Mouse (Mus musculus): ENCODE results near the gene 4930568D16Rik. TPM values are rescaled to one million over a fixed set of nuclear protein-coding genes. Genes with fewer than 3 reads are reported as not detected.

The 4930568D16Rik gene
- polyA plus RNA-seq, 1 experiment from 2014 or later, result not detected

GRCm38 (mm10) chr2:35325930-35326329, 41.6 kb downstream of the 4930568D16Rik start:
- Histone ChIP-seq H3K9ac (ENCODE audit: low read depth, low read length) (no peak overlapping the region), H3K27me3 (ENCODE audit: control insufficient read depth, insufficient read depth, low read length) (no peaks in the 10 kb centered on the region), H3K27ac (ENCODE audit: low read depth, low read length) (no peak overlapping the region), H3K4me2 (replicated peaks; ENCODE audit: low read depth, low read length) (no peak overlapping the region), H3K36me3 (ENCODE audit: control insufficient read depth, insufficient read depth, low read length) (no peaks in the 10 kb centered on the region), H3K4me3 (ENCODE audit: low read depth, low read length) (no peak overlapping the region), H3K9me3 (ENCODE audit: control insufficient read depth, low read length) (no peaks in the 10 kb centered on the region), H3K4me1 (replicated peaks; ENCODE audit: control insufficient read depth, insufficient read depth, low read length) (no peaks in the 10 kb centered on the region)
- WGBS, result 77% methylated on average over 10 of the region's 10 CpGs
- no peak for DNase-seq (ENCODE audit: low spot score)
- no peak for ATAC-seq (ENCODE audit: low FRiP score)

GRCm38 (mm10) chr2:35322404-35323164, 44.9 kb downstream of the 4930568D16Rik start:
- Histone ChIP-seq H3K4me1 (replicated peaks; ENCODE audit: control insufficient read depth, insufficient read depth, low read length) (no peaks in the 10 kb centered on the region), H3K9ac (ENCODE audit: low read depth, low read length) (no peak overlapping the region), H3K27ac (ENCODE audit: low read depth, low read length) (no peak overlapping the region), H3K4me3 (ENCODE audit: low read depth, low read length) (no peak overlapping the region), H3K9me3 (ENCODE audit: control insufficient read depth, low read length) (no peaks in the 10 kb centered on the region), H3K36me3 (ENCODE audit: control insufficient read depth, insufficient read depth, low read length) (no peaks in the 10 kb centered on the region), H3K4me2 (replicated peaks; ENCODE audit: low read depth, low read length) (no peak overlapping the region), H3K27me3 (ENCODE audit: control insufficient read depth, insufficient read depth, low read length) (no peaks in the 10 kb centered on the region)
- DNase-seq (ENCODE audit: low spot score) (no peak), ATAC-seq (ENCODE audit: low FRiP score) (no peak)
- WGBS, result 83% methylated on average over 10 of the region's 10 CpGs

GRCm38 (mm10) chr2:35320399-35320798, 47.1 kb downstream of the 4930568D16Rik start:
- Histone ChIP-seq H3K9me3 (ENCODE audit: control insufficient read depth, low read length) (no peaks in the 10 kb centered on the region), H3K36me3 (ENCODE audit: control insufficient read depth, insufficient read depth, low read length) (no peaks in the 10 kb centered on the region), H3K27me3 (ENCODE audit: control insufficient read depth, insufficient read depth, low read length) (no peaks in the 10 kb centered on the region), H3K27ac (ENCODE audit: low read depth, low read length) (no peak overlapping the region), H3K9ac (ENCODE audit: low read depth, low read length) (no peak overlapping the region), H3K4me3 (ENCODE audit: low read depth, low read length) (no peak overlapping the region), H3K4me2 (replicated peaks; ENCODE audit: low read depth, low read length) (no peak overlapping the region), H3K4me1 (replicated peaks; ENCODE audit: control insufficient read depth, insufficient read depth, low read length) (no peaks in the 10 kb centered on the region)
- DNase-seq (ENCODE audit: low spot score), result no peak
- ATAC-seq (ENCODE audit: low FRiP score), result no peak
- WGBS, result 95% methylated on average over 15 of the region's 15 CpGs

GRCm38 (mm10) chr2:35318405-35318804, 49.1 kb downstream of the 4930568D16Rik start:
- no peak for ATAC-seq (ENCODE audit: low FRiP score)
- WGBS, result 89% methylated on average over 12 of the region's 12 CpGs

GRCm38 (mm10) chr2:35317604-35318003, 49.9 kb downstream of the 4930568D16Rik start:
- Histone ChIP-seq H3K4me1 (replicated peaks; ENCODE audit: control insufficient read depth, insufficient read depth, low read length) (no peaks in the 10 kb centered on the region; the same call in 1 of the 2 replicates), H3K9ac (ENCODE audit: low read depth, low read length) (no peak overlapping the region), H3K4me2 (replicated peaks; ENCODE audit: low read depth, low read length) (no peak overlapping the region), H3K27me3 (ENCODE audit: control insufficient read depth, insufficient read depth, low read length) (no peaks in the 10 kb centered on the region), H3K9me3 (ENCODE audit: control insufficient read depth, low read length) (no peaks in the 10 kb centered on the region), H3K27ac (ENCODE audit: low read depth, low read length) (no peak overlapping the region), H3K36me3 (ENCODE audit: control insufficient read depth, insufficient read depth, low read length) (no peaks in the 10 kb centered on the region), H3K4me3 (ENCODE audit: low read depth, low read length) (no peak overlapping the region)
- 88% methylated on average over 4 of the region's 4 CpGs for WGBS
- ATAC-seq (ENCODE audit: low FRiP score), result no peak
- no peak for DNase-seq (ENCODE audit: low spot score)

More at GRCm38 (mm10) chr2:35318405-35318804, 49.1 kb downstream of the 4930568D16Rik start:
- Histone ChIP-seq H3K4me1 (replicated peaks; ENCODE audit: control insufficient read depth, insufficient read depth, low read length) (no peaks in the 10 kb centered on the region; the same call in 1 of the 2 replicates), H3K36me3 (ENCODE audit: control insufficient read depth, insufficient read depth, low read length) (no peaks in the 10 kb centered on the region), H3K9me3 (ENCODE audit: control insufficient read depth, low read length) (no peaks in the 10 kb centered on the region), H3K27me3 (ENCODE audit: control insufficient read depth, insufficient read depth, low read length) (no peaks in the 10 kb centered on the region), H3K27ac (ENCODE audit: low read depth, low read length) (no peak overlapping the region), H3K4me2 (replicated peaks; ENCODE audit: low read depth, low read length) (no peak overlapping the region), H3K9ac (ENCODE audit: low read depth, low read length) (no peak overlapping the region), H3K4me3 (ENCODE audit: low read depth, low read length) (no peak overlapping the region)
- DNase-seq (ENCODE audit: low spot score), result no peak

- Histone ChIP-seq H3K4me1 (replicated peaks; ENCODE audit: control insufficient read depth, insufficient read depth, low read length) (no peaks in the 10 kb centered on the region; the same call in 1 of the 2 replicates), H3K27me3 (ENCODE audit: control insufficient read depth, insufficient read depth, low read length) (no peaks in the 10 kb centered on the region), H3K36me3 (ENCODE audit: control insufficient read depth, insufficient read depth, low read length) (no peaks in the 10 kb centered on the region), H3K27ac (ENCODE audit: low read depth, low read length) (no peak overlapping the region), H3K4me2 (replicated peaks; ENCODE audit: low read depth, low read length) (no peak overlapping the region), H3K4me3 (ENCODE audit: low read depth, low read length) (no peak overlapping the region), H3K9ac (ENCODE audit: low read depth, low read length) (no peak overlapping the region), H3K9me3 (ENCODE audit: control insufficient read depth, low read length) (no peaks in the 10 kb centered on the region)
- DNase-seq (ENCODE audit: low spot score) (no peak), ATAC-seq (ENCODE audit: low FRiP score) (no peak)
- 34% methylated on average over 3 of the region's 3 CpGs for WGBS
Measured at GRCm38 (mm10) chr2:35314300-35314699, 53.2 kb downstream of the 4930568D16Rik start.

GRCm38 (mm10) chr2:35309906-35310493, 57.5 kb downstream of the 4930568D16Rik start:
- Histone ChIP-seq H3K27ac (ENCODE audit: low read depth, low read length) (no peak overlapping the region), H3K36me3 (ENCODE audit: control insufficient read depth, insufficient read depth, low read length) (no peaks in the 10 kb centered on the region), H3K4me3 (ENCODE audit: low read depth, low read length) (no peak overlapping the region), H3K9me3 (ENCODE audit: control insufficient read depth, low read length) (no peaks in the 10 kb centered on the region), H3K4me1 (replicated peaks; ENCODE audit: control insufficient read depth, insufficient read depth, low read length) (no peaks in the 10 kb centered on the region; the same call in 1 of the 2 replicates), H3K9ac (ENCODE audit: low read depth, low read length) (no peak overlapping the region), H3K27me3 (ENCODE audit: control insufficient read depth, insufficient read depth, low read length) (no peaks in the 10 kb centered on the region), H3K4me2 (replicated peaks; ENCODE audit: low read depth, low read length) (no peak overlapping the region)
- DNase-seq (ENCODE audit: low spot score), result no peak
- no peak for ATAC-seq (ENCODE audit: low FRiP score)
- 89% methylated on average over 4 of the region's 4 CpGs for WGBS

- H3K9ac ChIP-seq (ENCODE audit: low read depth, low read length), result no peak overlapping the region
- H3K36me3 ChIP-seq (ENCODE audit: control insufficient read depth, insufficient read depth, low read length), result no peaks in the 10 kb centered on the region
- no peak overlapping the region for H3K4me2 ChIP-seq (replicated peaks; ENCODE audit: low read depth, low read length)
- no peak for ATAC-seq (ENCODE audit: low FRiP score)
- H3K4me3 ChIP-seq (ENCODE audit: low read depth, low read length), result no peak overlapping the region
- DNase-seq (ENCODE audit: low spot score), result no peak
- H3K4me1 ChIP-seq (replicated peaks; ENCODE audit: control insufficient read depth, insufficient read depth, low read length), result no peaks in the 10 kb centered on the region
- 77% methylated on average over 1 of the region's 1 CpGs for WGBS
- H3K27ac ChIP-seq (ENCODE audit: low read depth, low read length), result no peak overlapping the region
- no peaks in the 10 kb centered on the region for H3K27me3 ChIP-seq (ENCODE audit: control insufficient read depth, insufficient read depth, low read length)
- H3K9me3 ChIP-seq (ENCODE audit: control insufficient read depth, low read length), result no peaks in the 10 kb centered on the region
Measured at GRCm38 (mm10) chr2:35308166-35308565, 59.4 kb downstream of the 4930568D16Rik start.

Data from hindbrain, embryonic 11.5 days (tissue).